Mouse (Mus musculus): ENCODE data around the gene Rps2. TPM values are rescaled to one million over a fixed set of nuclear protein-coding genes. Genes with fewer than 3 reads are reported as not detected.

Gene Rps2
- polyA plus RNA-seq, 1 experiment from 2014 or later: 1,571 TPM

GRCm38 (mm10) chr17:24676877-24677276 lies 41.0 kb upstream of the Rps2 start:
- no peak overlapping the region for H3K27ac ChIP-seq (replicated peaks; ENCODE audit: low read depth, low read length)
- ATAC-seq (ENCODE audit: low read depth) (no peak), DNase-seq (ENCODE audit: low spot score) (no peak)
- WGBS: 91% methylated on average over 5 of the region's 5 CpGs
- H3K4me1 ChIP-seq (ENCODE audit: control insufficient read depth, insufficient read depth, low read length): peaks cover 4% of the 10 kb centered on the region; the same call in 1 of the 2 replicates
- H3K36me3 ChIP-seq (ENCODE audit: control insufficient read depth, insufficient read depth, low read length): peaks cover 55% of the 10 kb centered on the region
- no peak overlapping the region for H3K4me2 ChIP-seq (ENCODE audit: low read depth, low read length)
- H3K9ac ChIP-seq (ENCODE audit: low read depth, low read length): no peak overlapping the region
- no peaks in the 10 kb centered on the region for H3K9me3 ChIP-seq (ENCODE audit: control insufficient read depth, low read length)
- no peaks in the 10 kb centered on the region for H3K27me3 ChIP-seq (replicated peaks; ENCODE audit: control insufficient read depth, insufficient read depth, low read length)
- H3K4me3 ChIP-seq (ENCODE audit: low read depth, low read length): no peak overlapping the region

GRCm38 (mm10) chr17:24677500-24678080 lies 40.3 kb upstream of the Rps2 start:
- Histone ChIP-seq H3K36me3 (ENCODE audit: control insufficient read depth, insufficient read depth, low read length) (peaks cover 62% of the 10 kb centered on the region), H3K4me2 (ENCODE audit: low read depth, low read length) (no peak overlapping the region), H3K9ac (ENCODE audit: low read depth, low read length) (no peak overlapping the region), H3K27me3 (replicated peaks; ENCODE audit: control insufficient read depth, insufficient read depth, low read length) (no peaks in the 10 kb centered on the region), H3K9me3 (ENCODE audit: control insufficient read depth, low read length) (no peaks in the 10 kb centered on the region), H3K4me3 (ENCODE audit: low read depth, low read length) (no peak overlapping the region), H3K4me1 (ENCODE audit: control insufficient read depth, insufficient read depth, low read length) (no peaks in the 10 kb centered on the region), H3K27ac (replicated peaks; ENCODE audit: low read depth, low read length) (no peak overlapping the region)
- DNase-seq (ENCODE audit: low spot score) (no peak), ATAC-seq (ENCODE audit: low read depth) (no peak)
- 91% methylated on average over 24 of the region's 24 CpGs for WGBS

- peaks cover 9% of the 10 kb centered on the region for H3K4me1 ChIP-seq (ENCODE audit: control insufficient read depth, insufficient read depth, low read length)
- WGBS: 21% methylated on average over 15 of the region's 16 CpGs
- no peak overlapping the region for H3K27ac ChIP-seq (replicated peaks; ENCODE audit: low read depth, low read length)
- no peak overlapping the region; the same call in 1 of the 2 replicates for H3K9ac ChIP-seq (ENCODE audit: low read depth, low read length)
- H3K4me2 ChIP-seq (ENCODE audit: low read depth, low read length): peak overlapping the region; percentile 15; the same call in 1 of the 2 replicates
- peaks cover 13% of the 10 kb centered on the region for H3K36me3 ChIP-seq (ENCODE audit: control insufficient read depth, insufficient read depth, low read length)
- 0 out of 2 replicates have a peak overlapping the region, but pooled peaks have one; percentile 5 for H3K4me3 ChIP-seq (ENCODE audit: low read depth, low read length)
- ATAC-seq (ENCODE audit: low read depth) (no peak), DNase-seq (ENCODE audit: low spot score) (no peak)
- no peaks in the 10 kb centered on the region for H3K9me3 ChIP-seq (ENCODE audit: control insufficient read depth, low read length)
- H3K27me3 ChIP-seq (replicated peaks; ENCODE audit: control insufficient read depth, insufficient read depth, low read length): peaks cover 40% of the 10 kb centered on the region
Observed at GRCm38 (mm10) chr17:24686514-24686913, 31.4 kb upstream of the Rps2 start.

DNA sequence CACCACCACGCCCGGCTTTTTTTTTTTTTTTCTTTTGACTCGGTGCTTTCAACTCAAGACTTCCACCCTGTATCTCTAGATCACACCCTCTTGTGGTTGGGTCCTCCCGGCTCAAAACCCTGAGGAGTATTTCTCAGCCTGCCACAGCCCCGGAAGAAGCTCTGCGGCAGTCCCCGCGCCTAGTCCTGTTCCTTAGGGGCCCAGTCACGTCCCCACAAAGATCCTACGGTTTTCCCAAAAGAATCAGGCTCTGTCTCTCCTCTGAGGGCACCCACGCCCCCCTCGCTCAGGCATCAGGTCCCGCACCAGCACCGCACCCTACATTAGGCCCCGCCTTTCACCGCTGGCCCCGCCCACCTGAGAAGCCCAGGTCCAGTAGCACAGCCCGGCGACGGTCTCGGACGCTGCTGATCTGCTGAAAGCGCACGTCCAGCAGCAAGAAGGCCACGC lies 30.7 kb upstream of the Rps2 start:
- peaks cover 9% of the 10 kb centered on the region for H3K4me1 ChIP-seq (ENCODE audit: control insufficient read depth, insufficient read depth, low read length)
- H3K9me3 ChIP-seq (ENCODE audit: control insufficient read depth, low read length): no peaks in the 10 kb centered on the region
- H3K36me3 ChIP-seq (ENCODE audit: control insufficient read depth, insufficient read depth, low read length): peaks cover 9% of the 10 kb centered on the region
- peaks cover 40% of the 10 kb centered on the region for H3K27me3 ChIP-seq (replicated peaks; ENCODE audit: control insufficient read depth, insufficient read depth, low read length)
- no peak for DNase-seq (ENCODE audit: low spot score)
- no peak overlapping the region for H3K27ac ChIP-seq (replicated peaks; ENCODE audit: low read depth, low read length)
- H3K4me3 ChIP-seq (ENCODE audit: low read depth, low read length): peak overlapping the region; percentile 32
- ATAC-seq (ENCODE audit: low read depth): peak; percentile 45
- H3K4me2 ChIP-seq (ENCODE audit: low read depth, low read length): peak overlapping the region; percentile 54
- WGBS: 2% methylated on average over 24 of the region's 25 CpGs
- peak overlapping the region; percentile 34 for H3K9ac ChIP-seq (ENCODE audit: low read depth, low read length)

- H3K36me3 ChIP-seq (ENCODE audit: control insufficient read depth, insufficient read depth, low read length): peaks cover 9% of the 10 kb centered on the region; the same call in 1 of the 2 replicates
- no peak overlapping the region for H3K27ac ChIP-seq (replicated peaks; ENCODE audit: low read depth, low read length)
- H3K4me3 ChIP-seq (ENCODE audit: low read depth, low read length): peak overlapping the region; percentile 32
- no peaks in the 10 kb centered on the region for H3K9me3 ChIP-seq (ENCODE audit: control insufficient read depth, low read length)
- H3K9ac ChIP-seq (ENCODE audit: low read depth, low read length): peak overlapping the region; percentile 34
- peaks cover 40% of the 10 kb centered on the region for H3K27me3 ChIP-seq (replicated peaks; ENCODE audit: control insufficient read depth, insufficient read depth, low read length)
- WGBS: 18% methylated on average over 23 of the region's 23 CpGs
- peaks cover 9% of the 10 kb centered on the region for H3K4me1 ChIP-seq (ENCODE audit: control insufficient read depth, insufficient read depth, low read length)
- ATAC-seq (ENCODE audit: low read depth) (no peak), DNase-seq (ENCODE audit: low spot score) (no peak)
- peak overlapping the region; percentile 54 for H3K4me2 ChIP-seq (ENCODE audit: low read depth, low read length)
Observed at GRCm38 (mm10) chr17:24687599-24687998, 30.3 kb upstream of the Rps2 start.

DNA sequence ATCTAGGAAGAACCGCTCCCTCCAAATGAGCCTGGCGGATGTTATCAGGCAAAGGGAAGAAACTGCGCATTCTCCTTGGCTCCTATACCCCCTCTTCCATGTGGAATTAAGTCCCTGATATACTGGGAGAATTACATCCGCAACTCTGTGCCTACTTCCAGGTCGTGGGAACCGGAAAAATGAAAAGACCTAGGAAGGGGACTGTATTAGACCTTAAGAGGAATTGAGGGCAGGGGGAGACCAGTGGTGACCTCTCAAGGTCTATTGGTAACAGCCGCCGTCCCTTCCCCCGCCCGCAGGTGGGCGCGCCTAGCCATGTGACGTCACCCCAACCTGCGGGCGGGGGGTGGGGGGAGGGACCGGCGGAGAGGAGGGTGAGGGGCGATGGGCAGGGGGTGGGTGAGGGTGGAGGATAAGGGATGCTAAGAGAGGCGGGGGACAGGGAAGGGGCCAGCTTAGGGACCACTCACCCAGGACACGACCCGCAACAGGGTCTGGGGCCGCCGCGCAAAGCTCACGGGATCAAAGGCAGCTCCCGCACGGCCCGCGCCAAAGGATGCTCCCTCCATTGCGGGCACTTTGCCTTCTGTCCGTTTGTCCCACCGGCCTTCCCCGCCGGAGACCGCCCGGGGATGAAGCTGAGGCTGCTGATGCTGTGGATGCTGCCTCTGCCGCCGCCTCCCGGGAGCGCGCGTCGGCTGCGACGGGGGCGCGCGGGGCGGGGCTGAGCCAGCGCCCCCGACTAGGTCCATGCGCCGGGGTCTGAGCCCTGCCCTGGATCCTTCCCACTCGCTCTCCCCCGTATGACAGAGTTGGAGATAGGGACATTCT lies 28.4 kb upstream of the Rps2 start, which contains the start of gene Syngr3:
Gene Syngr3 (minus strand): TSS at position 705 of the 831 bp plus-strand sequence.
- H3K4me1 ChIP-seq (ENCODE audit: control insufficient read depth, insufficient read depth, low read length): peaks cover 9% of the 10 kb centered on the region
- no peaks in the 10 kb centered on the region for H3K9me3 ChIP-seq (ENCODE audit: control insufficient read depth, low read length)
- H3K4me2 ChIP-seq (ENCODE audit: low read depth, low read length): peak within 1 kb of the TSS; percentile 92
- under 1% methylated on average over 37 of the region's 55 CpGs for WGBS
- DNase-seq (ENCODE audit: low spot score): no peak
- peak within 1 kb of the TSS; percentile 55 for H3K4me3 ChIP-seq (ENCODE audit: low read depth, low read length)
- peak within 1 kb of the TSS; percentile 69 for H3K9ac ChIP-seq (ENCODE audit: low read depth, low read length)
- no peak within 1 kb of the TSS for H3K27ac ChIP-seq (replicated peaks; ENCODE audit: low read depth, low read length)
- H3K36me3 ChIP-seq (ENCODE audit: control insufficient read depth, insufficient read depth, low read length): peaks cover 19% of the 10 kb centered on the region
- peak; percentile 15; the same call in 1 of the 2 replicates for ATAC-seq (ENCODE audit: low read depth)
- H3K27me3 ChIP-seq (replicated peaks; ENCODE audit: control insufficient read depth, insufficient read depth, low read length): peaks cover 40% of the 10 kb centered on the region

GRCm38 (mm10) chr17:24692385-24692784 lies 25.5 kb upstream of the Rps2 start:
- Histone ChIP-seq H3K4me2 (ENCODE audit: low read depth, low read length) (no peak overlapping the region), H3K9me3 (ENCODE audit: control insufficient read depth, low read length) (no peaks in the 10 kb centered on the region), H3K9ac (ENCODE audit: low read depth, low read length) (no peak overlapping the region), H3K4me1 (ENCODE audit: control insufficient read depth, insufficient read depth, low read length) (peaks cover 15% of the 10 kb centered on the region), H3K36me3 (ENCODE audit: control insufficient read depth, insufficient read depth, low read length) (peaks cover 19% of the 10 kb centered on the region), H3K4me3 (ENCODE audit: low read depth, low read length) (no peak overlapping the region), H3K27me3 (replicated peaks; ENCODE audit: control insufficient read depth, insufficient read depth, low read length) (peaks cover 36% of the 10 kb centered on the region), H3K27ac (replicated peaks; ENCODE audit: low read depth, low read length) (no peak overlapping the region)
- DNase-seq (ENCODE audit: low spot score) (no peak), ATAC-seq (ENCODE audit: low read depth) (no peak)
- WGBS: 91% methylated on average over 5 of the region's 5 CpGs

DNA sequence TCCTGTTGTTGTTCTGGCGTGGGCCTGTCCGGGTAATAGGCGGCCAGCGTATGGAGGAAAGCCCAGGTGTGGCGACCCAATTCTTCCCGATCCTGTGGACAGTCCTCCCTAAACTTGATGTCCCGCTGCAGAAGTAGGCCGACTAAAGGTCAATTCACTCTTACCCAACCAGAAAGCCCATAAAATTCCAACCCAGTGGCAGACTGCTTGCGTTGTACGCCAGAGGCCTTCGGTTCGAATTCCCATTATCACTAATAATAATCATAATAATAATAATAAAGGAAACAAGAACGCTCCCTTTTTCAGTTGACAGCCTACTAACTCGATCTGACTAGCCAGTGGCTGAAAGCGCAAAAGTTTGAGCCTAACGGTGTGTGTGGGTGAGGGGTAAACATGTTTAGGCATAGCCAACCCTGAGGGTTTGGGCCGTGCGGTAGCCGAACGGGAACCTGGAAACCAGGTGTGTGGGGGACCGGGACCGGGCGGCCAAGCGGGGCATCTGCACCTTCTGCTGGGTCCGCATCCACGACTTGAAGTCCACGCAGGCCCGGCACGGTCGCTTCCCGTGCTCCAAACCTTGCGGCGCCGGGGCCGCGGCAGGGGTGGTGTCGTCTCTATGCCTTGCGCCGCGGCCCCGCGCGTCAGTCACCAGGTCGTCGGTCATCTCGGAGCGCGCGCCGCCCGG lies 22.4 kb upstream of the Rps2 start:
- Histone ChIP-seq H3K4me3 (ENCODE audit: low read depth, low read length) (peak overlapping the region; percentile 76), H3K9ac (ENCODE audit: low read depth, low read length) (peak overlapping the region; percentile 84), H3K4me1 (ENCODE audit: control insufficient read depth, insufficient read depth, low read length) (peaks cover 16% of the 10 kb centered on the region), H3K4me2 (ENCODE audit: low read depth, low read length) (peak overlapping the region; percentile 88), H3K36me3 (ENCODE audit: control insufficient read depth, insufficient read depth, low read length) (peaks cover 31% of the 10 kb centered on the region), H3K27ac (replicated peaks; ENCODE audit: low read depth, low read length) (peak overlapping the region; percentile 78), H3K9me3 (ENCODE audit: control insufficient read depth, low read length) (no peaks in the 10 kb centered on the region), H3K27me3 (replicated peaks; ENCODE audit: control insufficient read depth, insufficient read depth, low read length) (peaks cover 5% of the 10 kb centered on the region)
- ATAC-seq (ENCODE audit: low read depth): no peak; the same call in 1 of the 2 replicates
- WGBS: 8% methylated on average over 36 of the region's 51 CpGs
- no peak for DNase-seq (ENCODE audit: low spot score)
